Comparison of ENCODE assay signal across 13 mouse cellular contexts in the genomic region with DNA sequence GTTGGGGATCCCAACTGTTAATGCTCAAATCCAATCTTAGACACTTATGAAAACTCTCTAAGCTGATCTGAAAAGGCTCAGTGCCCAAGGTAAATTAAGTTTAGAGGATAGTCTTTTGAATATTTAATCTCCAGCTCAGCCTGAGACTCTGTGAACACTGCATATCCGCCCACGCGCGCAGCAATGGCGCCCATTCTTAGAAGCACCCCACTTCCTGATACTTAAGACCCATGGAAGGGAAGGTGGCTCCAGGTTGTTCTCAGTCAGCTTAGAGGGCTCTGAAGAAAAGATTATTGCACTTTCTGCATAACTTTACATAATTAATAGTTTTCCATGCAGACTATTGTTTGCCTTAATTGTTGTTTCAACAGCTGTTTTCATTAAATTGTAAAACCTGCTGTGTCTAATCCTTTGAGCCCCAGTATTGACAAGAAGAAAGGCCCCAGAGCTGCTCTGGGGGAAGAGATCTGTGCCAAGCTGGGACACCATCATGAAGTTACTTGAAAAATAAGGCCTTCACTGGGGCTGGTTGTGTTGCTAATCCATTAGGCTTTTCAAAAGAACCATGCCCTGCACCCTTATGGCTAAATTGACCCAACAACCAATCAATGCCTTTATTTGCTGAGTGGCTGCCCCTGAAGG.
DNase-seq lines count a peak whose midpoint lies in the region; ATAC-seq and TF ChIP-seq lines count a peak whose summit lies in the region.
"Had no signal": no experiment of that assay in that cellular context is flagged by ENCODE, and none has a peak within 500 bp of the region (broad histone marks: within the 10 kb centered on the region; RNA-seq: fewer than 3 reads in every experiment).

No protein-coding gene starts in this region.

- no peaks in the 10 kb centered on the region for H3K36me3 ChIP-seq in lung, embryonic 14.5 days (ENCODE audit: insufficient read depth)
- H3K36me3 ChIP-seq in forebrain, embryonic 14.5 days (ENCODE audit: control insufficient read depth, insufficient read depth, low read length) = no peaks in the 10 kb centered on the region
- H3K36me3 ChIP-seq in hindbrain, embryonic 16.5 days (ENCODE audit: control insufficient read depth, insufficient read depth, low read length) = no peaks in the 10 kb centered on the region
- no peaks in the 10 kb centered on the region for H3K36me3 ChIP-seq in neural tube, embryonic 13.5 days

- H3K9ac ChIP-seq in lung, embryonic 14.5 days = no peak overlapping the region
- no peak overlapping the region for H3K9ac ChIP-seq in forebrain, embryonic 14.5 days (ENCODE audit: low read length)
- H3K9ac ChIP-seq in hindbrain, embryonic 16.5 days (ENCODE audit: low read depth, low read length) = no peak overlapping the region
- H3K9ac ChIP-seq in neural tube, embryonic 13.5 days = no peak overlapping the region

- 89% methylated on average over 5 of the region's 5 CpGs for WGBS in lung, embryonic 14.5 days
- WGBS in forebrain, embryonic 14.5 days = 5% methylated on average over 5 of the region's 5 CpGs
- WGBS in hindbrain, embryonic 16.5 days = 41% methylated on average over 5 of the region's 5 CpGs
- 52% methylated on average over 5 of the region's 5 CpGs for WGBS in neural tube, embryonic 13.5 days

- TF ChIP-seq CTCF in lung, embryonic 14.5 days (IDR thresholded peaks at IDR 0.05; ENCODE audit: low read depth) = no peak

- H3K9me3 ChIP-seq in lung, embryonic 14.5 days (ENCODE audit: low read depth, low read length) = no peaks in the 10 kb centered on the region
- H3K9me3 ChIP-seq in forebrain, embryonic 14.5 days (replicated peaks; ENCODE audit: control insufficient read depth, low read length) = no peaks in the 10 kb centered on the region
- H3K9me3 ChIP-seq in hindbrain, embryonic 16.5 days (ENCODE audit: control insufficient read depth, low read length) = no peaks in the 10 kb centered on the region
- H3K9me3 ChIP-seq in neural tube, embryonic 13.5 days = no peaks in the 10 kb centered on the region

- peaks cover 4% of the 10 kb centered on the region for H3K27me3 ChIP-seq in lung, embryonic 14.5 days (ENCODE audit: insufficient read depth, low read length)
- H3K27me3 ChIP-seq in forebrain, embryonic 14.5 days (replicated peaks; ENCODE audit: control insufficient read depth, insufficient read depth, low read length) = 0 out of 2 replicates have a peak, but pooled peaks cover 2% of the 10 kb centered on the region
- no peaks in the 10 kb centered on the region; the same call in 1 of the 2 replicates for H3K27me3 ChIP-seq in hindbrain, embryonic 16.5 days (replicated peaks; ENCODE audit: control insufficient read depth, insufficient read depth, low read length)
- H3K27me3 ChIP-seq in neural tube, embryonic 13.5 days = peaks cover 36% of the 10 kb centered on the region
- H3K27me3 ChIP-seq: CH12.LX, Patski had no signal

- no peak overlapping the region for H3K4me3 ChIP-seq in lung, embryonic 14.5 days (ENCODE audit: low read depth, low read length)
- no peak overlapping the region for H3K4me3 ChIP-seq in forebrain, embryonic 14.5 days (ENCODE audit: low read depth, low read length)
- H3K4me3 ChIP-seq in hindbrain, embryonic 16.5 days (ENCODE audit: low read length) = no peak overlapping the region
- no peak overlapping the region for H3K4me3 ChIP-seq in neural tube, embryonic 13.5 days

- DNase-seq in lung, embryonic 14.5 days = peak; percentile 6
- no peak for DNase-seq in lung, postnatal 25 days (ENCODE audit: low spot score)
- no peak for DNase-seq in forebrain, embryonic 14.5 days (ENCODE audit: low spot score)
- DNase-seq in gastrocnemius, adult 8-10 months (ENCODE audit: low spot score in 2 of 2) = no peak
- no peak for DNase-seq in adrenal gland, adult (ENCODE audit: inconsistent age in 2 of 2, low spot score in 1 of 2)
- DNase-seq in testis, postnatal 10 days (ENCODE audit: low spot score) = no peak
- DNase-seq: adrenal gland, adult 2 months; thymus, adult 18-20 months had no signal

- no peak overlapping the region for H3K4me2 ChIP-seq in lung, embryonic 14.5 days
- H3K4me2 ChIP-seq in forebrain, embryonic 14.5 days (ENCODE audit: low read length) = peak overlapping the region; percentile 2; the same call in 1 of the 2 replicates
- H3K4me2 ChIP-seq in hindbrain, embryonic 16.5 days (ENCODE audit: low read length) = peak overlapping the region; percentile 6
- H3K4me2 ChIP-seq in neural tube, embryonic 13.5 days = peak overlapping the region; percentile 32
- H3K4me2 ChIP-seq: liver, embryonic 11.5 days had no signal

- 0 out of 2 replicates have a peak overlapping the region, but pooled peaks have one; percentile 10 for H3K27ac ChIP-seq in lung, embryonic 14.5 days (ENCODE audit: low read depth)
- H3K27ac ChIP-seq in forebrain, embryonic 14.5 days (ENCODE audit: low read depth, low read length) = peak overlapping the region; percentile 22
- no peak overlapping the region; the same call in 1 of the 2 replicates for H3K27ac ChIP-seq in hindbrain, embryonic 16.5 days (ENCODE audit: low read depth, low read length)
- peak overlapping the region; percentile 15; the same call in 1 of the 2 replicates for H3K27ac ChIP-seq in neural tube, embryonic 13.5 days (replicated peaks)

- ATAC-seq in lung, embryonic 14.5 days (ENCODE audit: insufficient read depth) = no peak; the same call in 1 of the 2 replicates
- peak; percentile 46 for ATAC-seq in forebrain, embryonic 14.5 days
- peak; percentile 11; the same call in 1 of the 2 replicates for ATAC-seq in hindbrain, embryonic 16.5 days
- ATAC-seq in neural tube, embryonic 13.5 days (ENCODE audit: low read depth) = peak; percentile 48
- ATAC-seq: Patski had no signal

- 0 out of 2 replicates have a peak, but pooled peaks cover 11% of the 10 kb centered on the region for H3K4me1 ChIP-seq in lung, embryonic 14.5 days (ENCODE audit: insufficient read depth)
- peaks cover 29% of the 10 kb centered on the region for H3K4me1 ChIP-seq in forebrain, embryonic 14.5 days (ENCODE audit: control insufficient read depth, insufficient read depth, low read length)
- H3K4me1 ChIP-seq in hindbrain, embryonic 16.5 days (ENCODE audit: control insufficient read depth, insufficient read depth, low read depth, low read length) = peaks cover 17% of the 10 kb centered on the region
- peaks cover 40% of the 10 kb centered on the region for H3K4me1 ChIP-seq in neural tube, embryonic 13.5 days (replicated peaks)
